Mouse (Mus musculus) brain, embryonic 14.5 days (tissue): ENCODE measurements at regions not wholly inside any gene's neighbourhood (a gene's known extent, or its start where the extent isn't known, plus 50 kb on each side); places are given as distances from the start of the nearest gene placed in this dataset.

ENCODE experiments used
- DNase-seq: peaks from one replicate; pipeline ENCODE4 v3.0.0-alpha.2; 2011; ENCODE audit warnings: low read depth
- CTCF ChIP-seq: fragments of 200-500 bp; IDR thresholded peaks from 2 replicates; pipeline ENCODE4 v1.5.1; 2012; ENCODE audit warnings: inconsistent platforms, mild to moderate bottlenecking, moderate library complexity, borderline replicate concordance; ENCODE audit not compliant: insufficient read depth, insufficient read length; ENCODE audit errors: extremely low read depth
- POLR2A ChIP-seq: fragments of 200-500 bp; IDR thresholded peaks from 2 replicates; pipeline ENCODE4 v1.6.1; 2012; ENCODE audit warnings: mild to moderate bottlenecking, inconsistent platforms, borderline replicate concordance; ENCODE audit not compliant: poor library complexity, insufficient read depth, insufficient read length, severe bottlenecking; ENCODE audit errors: extremely low read depth

- TF ChIP-seq POLR2A (no peak), CTCF (no peak)
- DNase-seq, result no peak
Measured at GRCm38 (mm10) chr6:100151447-100151846, 135.8 kb downstream of the Rybp start.

GRCm38 (mm10) chr6:100150703-100151208 lies 136.5 kb downstream of the Rybp start:
- no peak for DNase-seq
- TF ChIP-seq CTCF, result no peak
- no peak for TF ChIP-seq POLR2A

GRCm38 (mm10) chr6:100149458-100149852 lies 137.8 kb downstream of the Rybp start:
- TF ChIP-seq CTCF, result no peak
- TF ChIP-seq POLR2A, result no peak
- no peak for DNase-seq

GRCm38 (mm10) chr6:100148751-100149457 lies 138.4 kb downstream of the Rybp start:
- peak; percentile 71 for DNase-seq
- TF ChIP-seq CTCF (no peak), POLR2A (no peak)

GRCm38 (mm10) chr6:100146360-100146935 lies 140.8 kb downstream of the Rybp start:
- DNase-seq, result peak; percentile 72
- TF ChIP-seq CTCF, result no peak
- no peak for TF ChIP-seq POLR2A

- TF ChIP-seq CTCF (no peak), POLR2A (no peak)
- DNase-seq, result peak; percentile 53
Measured at GRCm38 (mm10) chr6:100145869-100146268, 141.4 kb downstream of the Rybp start.

- TF ChIP-seq POLR2A, result no peak
- no peak for TF ChIP-seq CTCF
- DNase-seq, result no peak
Measured at GRCm38 (mm10) chr6:100144544-100145287, 142.6 kb downstream of the Rybp start.

- TF ChIP-seq POLR2A, result no peak
- no peak for TF ChIP-seq CTCF
- DNase-seq, result peak; percentile 87
Measured at GRCm38 (mm10) chr6:100143586-100144301, 143.5 kb downstream of the Rybp start.

GRCm38 (mm10) chr6:100141225-100141624 lies 146.1 kb downstream of the Rybp start:
- TF ChIP-seq CTCF (no peak), POLR2A (no peak)
- DNase-seq, result no peak

GRCm38 (mm10) chr6:100140581-100141114 lies 146.6 kb downstream of the Rybp start:
- TF ChIP-seq POLR2A (no peak), CTCF (no peak)

More at GRCm38 (mm10) chr6:100140581-100141114, 146.6 kb downstream of the Rybp start:
- DNase-seq, result no peak
